Mouse (Mus musculus): ENCODE measurements at regions not wholly inside any gene's neighbourhood (a gene's known extent, or its start where the extent isn't known, plus 50 kb on each side); places are given as distances from the start of the nearest gene placed in this dataset.

- no peak overlapping the region for H3K9ac ChIP-seq (ENCODE audit: insufficient read depth, low read depth)
- H3K27ac ChIP-seq (ENCODE audit: insufficient read depth, low read depth), result no peak overlapping the region
- no peaks in the 10 kb centered on the region for H3K27me3 ChIP-seq (replicated peaks)
- no peak overlapping the region for H3K4me2 ChIP-seq (ENCODE audit: insufficient read depth, low read depth, poor library complexity, severe bottlenecking)
- no peaks in the 10 kb centered on the region for H3K9me3 ChIP-seq (replicated peaks; ENCODE audit: low read length)
- dilution Hi-C loops (cut with MboI; ENCODE audit: extremely low pct_ligation_motif_present, extremely low pct_unique_long_range_greater_than_20kb, low sequenced_read_pairs) (no loop called here), in situ Hi-C loops (cut with MboI; ENCODE audit: low pct_ligation_motif_present, low pct_unique_long_range_greater_than_20kb, low sequenced_read_pairs) (no loop called here)
- DNase-seq (ENCODE audit: extremely low read depth), result no peak
- no peaks in the 10 kb centered on the region for H3K4me1 ChIP-seq (ENCODE audit: control insufficient read depth in 1 of 2, insufficient read depth in 2 of 2)
- no peak overlapping the region for H3K4me3 ChIP-seq (replicated peaks in 1 of 3; ENCODE audit: low read depth in 2 of 3, low read length in 2 of 3, poor library complexity in 1 of 3)
- H3K79me2 ChIP-seq (replicated peaks; ENCODE audit: control insufficient read depth, extremely low read depth, insufficient read depth, poor library complexity, severe bottlenecking), result no peaks in the 10 kb centered on the region
- no peaks in the 10 kb centered on the region for H3K36me3 ChIP-seq (replicated peaks in 1 of 2; ENCODE audit: control insufficient read depth in 1 of 2, insufficient read depth in 1 of 2, low read length in 1 of 2)
- TF ChIP-seq SMC3 (IDR thresholded peaks at IDR 0.05; ENCODE audit: low read depth, low read length) (no peak), USF2 (conservative IDR thresholded peaks at IDR 0.05; ENCODE audit: low read depth, low read length) (no peak), RCOR1 (conservative IDR thresholded peaks at IDR 0.05; ENCODE audit: low read depth, low read length) (no peak), MXI1 (IDR thresholded peaks at IDR 0.05; ENCODE audit: low read depth, low read length) (no peak), SIN3A (IDR thresholded peaks at IDR 0.05; ENCODE audit: low read length) (no peak), POLR2AphosphoS2 (IDR thresholded peaks at IDR 0.05; ENCODE audit: low read depth, low read length) (no peak), USF1 (IDR thresholded peaks at IDR 0.05; ENCODE audit: low read depth, low read length) (no peak), POLR2A (IDR thresholded peaks at IDR 0.05; ENCODE audit: low read depth, low read length) (no peak), JUN (IDR thresholded peaks at IDR 0.05; ENCODE audit: insufficient read depth, low read depth, low read length) (no peak)
Observed at GRCm38 (mm10) chr6:143648501-143648900, 481.5 kb downstream of the Etnk1 start.

GRCm38 (mm10) chr6:143656576-143656975 is 489.6 kb downstream of the Etnk1 start:
- H3K27me3 ChIP-seq (replicated peaks), result no peaks in the 10 kb centered on the region
- no peak overlapping the region for H3K9ac ChIP-seq (ENCODE audit: insufficient read depth, low read depth)
- H3K4me2 ChIP-seq (ENCODE audit: insufficient read depth, low read depth, poor library complexity, severe bottlenecking), result no peak overlapping the region
- dilution Hi-C loops (cut with MboI; ENCODE audit: extremely low pct_ligation_motif_present, extremely low pct_unique_long_range_greater_than_20kb, low sequenced_read_pairs) (no loop called here), in situ Hi-C loops (cut with MboI; ENCODE audit: low pct_ligation_motif_present, low pct_unique_long_range_greater_than_20kb, low sequenced_read_pairs) (no loop called here)
- DNase-seq (ENCODE audit: extremely low read depth), result no peak
- no peak for TF ChIP-seq MAZ (IDR thresholded peaks at IDR 0.05; ENCODE audit: low read depth, low read length)
- TF ChIP-seq TCF12 (IDR thresholded peaks at IDR 0.05; ENCODE audit: low read depth, low read length), result no peak
- no peak for TF ChIP-seq SMC3 (IDR thresholded peaks at IDR 0.05; ENCODE audit: low read depth, low read length)
- TF ChIP-seq UBTF (IDR thresholded peaks at IDR 0.05; ENCODE audit: low read depth, low read length), result no peak
- no peak for TF ChIP-seq ZMIZ1 (IDR thresholded peaks at IDR 0.05; ENCODE audit: low read depth, low read length)
- TF ChIP-seq ZC3H11A (IDR thresholded peaks at IDR 0.05; ENCODE audit: low read depth, low read length), result no peak
- TF ChIP-seq JUN (IDR thresholded peaks at IDR 0.05; ENCODE audit: insufficient read depth, low read depth, low read length), result no peak
- no peak for TF ChIP-seq SIN3A (IDR thresholded peaks at IDR 0.05; ENCODE audit: low read length)
- TF ChIP-seq POLR2AphosphoS2 (IDR thresholded peaks at IDR 0.05; ENCODE audit: low read depth, low read length), result no peak
- no peak for TF ChIP-seq CHD2 (IDR thresholded peaks at IDR 0.05; ENCODE audit: low read length)
- no peak for TF ChIP-seq POLR2A (IDR thresholded peaks at IDR 0.05; ENCODE audit: low read depth, low read length)
- no peak for TF ChIP-seq RCOR1 (conservative IDR thresholded peaks at IDR 0.05; ENCODE audit: low read depth, low read length)
- no peak for TF ChIP-seq PAX5 (IDR thresholded peaks at IDR 0.05; ENCODE audit: low read length)
- peaks cover 0 to 12% of the 10 kb centered on the region in 2 experiments; a peak in 2 of 4 replicates for H3K4me1 ChIP-seq (ENCODE audit: control insufficient read depth in 1 of 2, insufficient read depth in 2 of 2)
- H3K4me3 ChIP-seq (replicated peaks in 1 of 3; ENCODE audit: low read depth in 2 of 3, low read length in 2 of 3, poor library complexity in 1 of 3), result no peak overlapping the region
- H3K79me2 ChIP-seq (replicated peaks; ENCODE audit: control insufficient read depth, extremely low read depth, insufficient read depth, poor library complexity, severe bottlenecking), result no peaks in the 10 kb centered on the region
- H3K36me3 ChIP-seq (replicated peaks in 1 of 2; ENCODE audit: control insufficient read depth in 1 of 2, insufficient read depth in 1 of 2, low read length in 1 of 2), result no peaks in the 10 kb centered on the region
- no peak overlapping the region for H3K27ac ChIP-seq (ENCODE audit: insufficient read depth, low read depth)
- no peaks in the 10 kb centered on the region for H3K9me3 ChIP-seq (replicated peaks; ENCODE audit: low read length)

Measured in CH12.LX (cell line).